Mouse (Mus musculus) hindbrain, embryonic 15.5 days (tissue): ENCODE results near the gene Tex2. TPM values are rescaled to one million over a fixed set of nuclear protein-coding genes. Genes with fewer than 3 reads are reported as not detected.

Source experiments
- ATAC-seq: fragments of 200-750 bp; cut with Nextera tagmentation; 2 replicates; pipeline ENCODE4 v1.8.0; 2017; ENCODE audit warnings: low read depth, moderate number of reproducible peaks, moderate TSS enrichment; ENCODE audit not compliant: low FRiP score
- H3K27ac ChIP-seq: fragments of 300-500 bp; sonication (generic); replicated peaks from 2 replicates; pipeline ENCODE4 v1.5.1; 2015; ENCODE audit warnings: mild to moderate bottlenecking, inconsistent platforms
- H3K27me3 ChIP-seq: fragments of 300-500 bp; sonication (generic); 2 replicates; pipeline ENCODE4 v1.6.1; 2015; ENCODE audit warnings: control low read depth, inconsistent platforms
- H3K36me3 ChIP-seq: fragments of 300-500 bp; sonication (generic); 2 replicates; pipeline ENCODE4 v1.6.1; 2015; ENCODE audit warnings: control low read depth, inconsistent platforms
- H3K4me1 ChIP-seq: fragments of 300-500 bp; sonication (generic); replicated peaks from 2 replicates; pipeline ENCODE4 v1.6.1; 2015; ENCODE audit warnings: control low read depth, inconsistent platforms
- H3K4me2 ChIP-seq: fragments of 300-500 bp; sonication (generic); 2 replicates; pipeline ENCODE4 v1.6.1; 2015; ENCODE audit warnings: moderate library complexity, mild to moderate bottlenecking, inconsistent platforms
- H3K4me3 ChIP-seq: fragments of 300-500 bp; sonication (generic); 2 replicates; pipeline ENCODE4 v1.5.1; 2015; ENCODE audit warnings: mild to moderate bottlenecking, inconsistent platforms
- H3K9ac ChIP-seq: fragments of 300-500 bp; sonication (generic); 2 replicates; pipeline ENCODE4 v1.6.1; 2015; ENCODE audit warnings: inconsistent platforms
- H3K9me3 ChIP-seq: fragments of 300-500 bp; sonication (generic); 2 replicates; pipeline ENCODE4 v1.6.1; 2016; ENCODE audit warnings: control low read depth, inconsistent platforms
- WGBS: fragments of 180-500 bp; shearing (Covaris S2); methylation state at CpG from one replicate; pipeline ENCODE4 v1.1.7; 2015; 5-methylcytosine and 5-hydroxymethylcytosine counted together
- polyA plus RNA-seq: library from polyadenylated mRNA; unstranded; fragments of >200 nt; fragmentation: Nextera tagmentation; extraction: Ambion mirVana; gene quantifications from 2 replicates; pipeline ENCODE4 v1.2.1, GENCODE M21; 2015

Gene Tex2
- polyA plus RNA-seq, 1 experiment from 2014 or later = 32.2 TPM

GRCm38 (mm10) chr11:106529113-106529512 lies 84.1 kb downstream of the Tex2 start:
- Histone ChIP-seq H3K4me3 (no peak overlapping the region), H3K4me1 (peaks cover 11% of the 10 kb centered on the region; the same call in 1 of the 2 replicates), H3K27me3 (no peaks in the 10 kb centered on the region), H3K9ac (no peak overlapping the region), H3K4me2 (no peak overlapping the region), H3K9me3 (no peaks in the 10 kb centered on the region), H3K27ac (no peak overlapping the region), H3K36me3 (peaks cover 5% of the 10 kb centered on the region; the same call in 1 of the 2 replicates)
- WGBS = 59% methylated on average over 4 of the region's 4 CpGs
- no peak for ATAC-seq

- H3K4me1 ChIP-seq = peaks cover 11% of the 10 kb centered on the region; the same call in 1 of the 2 replicates
- H3K9ac ChIP-seq = no peak overlapping the region
- no peaks in the 10 kb centered on the region for H3K27me3 ChIP-seq
- peaks cover 5% of the 10 kb centered on the region; the same call in 1 of the 2 replicates for H3K36me3 ChIP-seq
- WGBS = 48% methylated on average over 1 of the region's 1 CpGs
- no peak for ATAC-seq
- H3K27ac ChIP-seq = no peak overlapping the region
- H3K4me3 ChIP-seq = no peak overlapping the region
- no peaks in the 10 kb centered on the region for H3K9me3 ChIP-seq
- H3K4me2 ChIP-seq = no peak overlapping the region
These were observed 85.3 kb downstream of the Tex2 start for GRCm38 (mm10) chr11:106527926-106528325.

GRCm38 (mm10) chr11:106527147-106527821 lies 85.9 kb downstream of the Tex2 start:
- ATAC-seq = no peak
- no peak overlapping the region for H3K4me3 ChIP-seq
- H3K27me3 ChIP-seq = no peaks in the 10 kb centered on the region
- H3K36me3 ChIP-seq = peaks cover 5% of the 10 kb centered on the region; the same call in 1 of the 2 replicates
- no peaks in the 10 kb centered on the region for H3K9me3 ChIP-seq
- H3K9ac ChIP-seq = no peak overlapping the region
- H3K4me2 ChIP-seq = no peak overlapping the region
- 51% methylated on average over 10 of the region's 10 CpGs for WGBS
- peaks cover 11% of the 10 kb centered on the region; the same call in 1 of the 2 replicates for H3K4me1 ChIP-seq
- H3K27ac ChIP-seq = no peak overlapping the region

DNA sequence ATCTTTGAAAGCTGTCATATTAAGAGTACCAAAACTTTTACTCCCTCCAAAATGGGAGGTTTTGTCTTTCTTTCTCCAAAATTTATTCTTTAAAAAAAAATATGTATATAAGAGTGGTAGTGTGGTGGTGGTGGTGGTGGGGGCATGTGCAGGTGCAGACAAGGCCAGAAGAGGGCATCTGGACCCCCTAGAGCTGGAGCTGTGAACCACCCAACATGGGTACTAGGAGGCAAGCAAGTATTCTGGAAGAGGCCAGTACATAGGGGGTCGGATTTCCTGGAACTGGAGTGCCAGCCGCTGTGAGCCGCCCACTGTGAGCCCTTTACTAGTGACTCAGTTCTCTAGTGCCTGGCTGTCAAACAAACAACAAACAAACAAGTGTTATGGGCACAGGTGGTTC lies 90.7 kb downstream of the Tex2 start:
- WGBS = 44% methylated on average over 3 of the region's 3 CpGs
- Histone ChIP-seq H3K36me3 (no peaks in the 10 kb centered on the region), H3K4me1 (peaks cover 19% of the 10 kb centered on the region), H3K4me2 (no peak overlapping the region), H3K9me3 (no peaks in the 10 kb centered on the region), H3K27ac (no peak overlapping the region), H3K27me3 (no peaks in the 10 kb centered on the region), H3K9ac (no peak overlapping the region), H3K4me3 (no peak overlapping the region)
- ATAC-seq = no peak

DNA sequence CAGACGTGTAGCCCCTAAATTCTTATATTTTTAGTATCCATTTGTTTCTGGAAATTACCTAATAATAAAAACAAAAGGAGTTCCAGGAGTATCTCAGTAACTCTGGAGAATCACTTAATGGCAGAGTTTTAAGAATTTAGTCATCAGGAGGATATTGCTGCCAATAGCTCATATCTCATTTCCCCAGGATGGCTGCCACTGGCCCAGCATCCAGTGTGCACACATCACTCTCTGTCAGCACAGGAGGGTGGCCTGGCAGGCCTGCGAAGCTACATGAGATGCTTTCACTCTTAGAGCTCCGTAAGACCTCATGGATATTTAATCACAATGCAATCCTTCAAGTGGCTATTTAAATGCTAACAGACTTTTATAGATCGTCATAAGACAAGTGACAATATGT lies 91.6 kb downstream of the Tex2 start:
- no peak overlapping the region for H3K4me2 ChIP-seq
- ATAC-seq = no peak
- peaks cover 19% of the 10 kb centered on the region for H3K4me1 ChIP-seq
- no peaks in the 10 kb centered on the region for H3K36me3 ChIP-seq
- H3K4me3 ChIP-seq = no peak overlapping the region
- no peak overlapping the region for H3K27ac ChIP-seq
- WGBS = 31% methylated on average over 4 of the region's 4 CpGs
- no peaks in the 10 kb centered on the region for H3K9me3 ChIP-seq
- no peak overlapping the region for H3K9ac ChIP-seq
- no peaks in the 10 kb centered on the region for H3K27me3 ChIP-seq

DNA sequence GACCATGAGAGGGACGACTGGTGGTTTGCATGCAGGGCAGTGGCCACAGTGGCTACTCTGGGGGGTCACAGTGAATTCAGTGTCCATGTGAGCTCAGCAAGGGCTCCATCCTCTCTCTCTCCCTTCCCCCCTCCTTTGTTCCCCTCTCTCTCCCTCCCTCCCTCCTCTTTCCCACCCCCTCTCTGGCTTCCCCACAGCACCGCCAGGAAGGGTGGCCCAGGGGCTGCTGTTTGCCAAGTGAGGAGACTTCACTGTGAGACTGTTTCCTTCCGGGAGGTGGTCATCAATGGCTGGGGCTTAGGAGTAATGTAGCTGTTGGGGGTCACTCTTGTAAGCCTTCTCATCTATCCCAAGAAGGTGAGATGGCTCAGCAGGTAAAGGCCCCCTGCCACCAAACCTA lies 92.8 kb downstream of the Tex2 start:
- no peak for ATAC-seq
- H3K9ac ChIP-seq = no peak overlapping the region
- no peaks in the 10 kb centered on the region for H3K36me3 ChIP-seq
- no peak overlapping the region for H3K27ac ChIP-seq
- no peaks in the 10 kb centered on the region for H3K9me3 ChIP-seq
- peaks cover 21% of the 10 kb centered on the region for H3K4me1 ChIP-seq
- H3K27me3 ChIP-seq = no peaks in the 10 kb centered on the region
- no peak overlapping the region for H3K4me3 ChIP-seq
- WGBS = 23% methylated on average over 3 of the region's 3 CpGs
- H3K4me2 ChIP-seq = no peak overlapping the region

DNA sequence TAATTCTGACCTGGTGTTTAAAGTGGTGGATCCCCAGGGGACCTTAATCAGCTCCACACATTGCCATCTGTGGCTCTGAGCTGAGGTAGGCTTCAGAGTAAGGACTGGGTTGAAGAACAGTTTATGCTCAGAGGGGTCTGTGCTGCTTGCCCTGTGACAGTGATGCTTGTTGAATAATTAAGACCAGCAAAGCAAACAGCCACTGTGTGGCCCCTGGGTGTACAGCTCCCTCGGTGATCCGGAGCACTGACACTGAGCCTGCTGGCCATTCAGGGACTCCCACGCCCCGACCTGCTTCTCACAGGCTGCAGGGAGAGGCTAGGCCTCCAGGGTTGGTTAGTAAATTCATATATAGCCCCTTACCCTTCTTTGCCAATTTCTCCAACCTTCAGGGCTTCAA lies 93.7 kb downstream of the Tex2 start:
- Histone ChIP-seq H3K9me3 (no peaks in the 10 kb centered on the region), H3K27ac (no peak overlapping the region), H3K36me3 (no peaks in the 10 kb centered on the region), H3K27me3 (no peaks in the 10 kb centered on the region), H3K4me2 (no peak overlapping the region), H3K4me1 (peaks cover 26% of the 10 kb centered on the region), H3K9ac (no peak overlapping the region), H3K4me3 (no peak overlapping the region)
- WGBS = 46% methylated on average over 4 of the region's 4 CpGs
- ATAC-seq = no peak

DNA sequence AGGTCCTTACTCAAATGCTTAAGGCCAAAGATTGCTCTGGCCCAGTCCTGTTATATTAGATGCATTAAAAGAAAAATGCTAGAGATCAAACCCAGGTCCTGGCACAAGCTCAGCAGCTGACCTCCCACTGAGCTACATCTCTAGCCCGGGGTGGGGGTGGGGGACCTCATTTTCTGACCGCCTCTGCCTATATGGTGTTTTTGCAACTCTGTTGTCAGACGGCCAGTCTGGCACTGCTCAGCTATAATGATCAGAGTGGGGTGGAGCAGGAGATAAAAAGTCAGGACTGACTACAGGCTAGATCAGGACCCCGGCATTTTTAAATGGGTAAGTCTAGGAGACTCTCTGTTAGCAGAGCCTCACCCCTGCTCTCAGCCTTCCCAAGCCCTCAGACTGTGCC lies 94.8 kb downstream of the Tex2 start:
- H3K27ac ChIP-seq = no peak overlapping the region
- no peak overlapping the region for H3K4me2 ChIP-seq
- 49% methylated on average over 4 of the region's 4 CpGs for WGBS
- no peaks in the 10 kb centered on the region for H3K9me3 ChIP-seq
- peaks cover 26% of the 10 kb centered on the region for H3K4me1 ChIP-seq
- no peak for ATAC-seq
- H3K36me3 ChIP-seq = no peaks in the 10 kb centered on the region
- no peak overlapping the region for H3K9ac ChIP-seq
- H3K4me3 ChIP-seq = no peak overlapping the region
- H3K27me3 ChIP-seq = no peaks in the 10 kb centered on the region

DNA sequence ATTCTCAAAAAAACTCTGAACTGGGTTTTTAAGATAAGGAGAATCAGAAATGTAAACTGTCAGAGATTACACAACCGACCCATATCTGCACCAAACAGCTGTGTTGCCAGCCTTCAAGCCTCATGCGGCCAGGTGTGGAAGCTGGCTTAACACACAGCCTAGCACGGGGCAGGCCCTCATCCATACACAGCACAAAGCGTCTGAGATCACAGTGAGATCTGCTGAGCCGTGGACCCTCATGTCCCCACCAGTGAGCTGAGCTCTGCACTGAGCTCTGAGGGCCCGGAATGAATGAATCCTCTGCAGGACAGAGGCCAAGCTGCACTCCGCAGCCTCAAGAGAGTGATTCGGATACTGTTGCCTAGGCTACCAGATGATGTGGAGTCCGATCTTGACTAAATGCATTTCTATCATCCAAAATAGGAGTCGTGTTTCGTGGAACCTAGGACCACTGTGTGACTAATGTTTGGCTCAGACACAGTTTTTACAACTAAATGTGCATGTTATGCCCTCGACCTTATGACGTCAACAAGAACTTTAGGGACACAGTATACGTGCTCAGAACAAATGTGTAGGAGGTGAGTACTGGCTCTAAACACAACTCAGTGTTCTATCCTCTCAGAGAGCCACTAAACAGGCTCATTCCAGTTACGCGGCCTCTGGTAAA lies 98.0 kb downstream of the Tex2 start:
- WGBS = 45% methylated on average over 16 of the region's 16 CpGs
- Histone ChIP-seq H3K9ac (no peak overlapping the region), H3K4me1 (peaks cover 13% of the 10 kb centered on the region), H3K4me2 (no peak overlapping the region), H3K4me3 (no peak overlapping the region), H3K36me3 (peaks cover 16% of the 10 kb centered on the region), H3K9me3 (no peaks in the 10 kb centered on the region), H3K27me3 (no peaks in the 10 kb centered on the region), H3K27ac (no peak overlapping the region)
- ATAC-seq = peak; percentile 42; the same call in 1 of the 2 replicates

DNA sequence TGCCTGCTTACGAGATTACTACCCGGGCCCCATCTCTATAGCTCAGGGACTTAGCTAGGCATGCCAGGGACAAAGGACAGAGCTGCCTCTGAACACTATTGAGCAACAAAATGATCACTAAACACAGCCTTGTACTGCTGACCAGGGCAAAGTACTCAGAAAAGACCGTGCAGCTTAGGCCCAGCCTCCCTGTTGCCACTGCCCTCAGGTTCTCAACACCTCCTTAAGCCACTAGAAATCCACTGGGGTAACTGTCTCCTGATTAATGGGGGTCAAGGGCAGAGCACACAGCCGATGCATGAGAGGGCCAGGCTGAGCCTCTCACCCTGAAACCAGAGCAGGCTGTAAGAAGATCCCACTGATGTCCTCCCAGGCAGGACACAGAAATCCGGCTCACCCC lies 98.8 kb downstream of the Tex2 start:
- WGBS = 71% methylated on average over 5 of the region's 5 CpGs
- H3K9me3 ChIP-seq = no peaks in the 10 kb centered on the region
- no peak overlapping the region for H3K4me2 ChIP-seq

DNA sequence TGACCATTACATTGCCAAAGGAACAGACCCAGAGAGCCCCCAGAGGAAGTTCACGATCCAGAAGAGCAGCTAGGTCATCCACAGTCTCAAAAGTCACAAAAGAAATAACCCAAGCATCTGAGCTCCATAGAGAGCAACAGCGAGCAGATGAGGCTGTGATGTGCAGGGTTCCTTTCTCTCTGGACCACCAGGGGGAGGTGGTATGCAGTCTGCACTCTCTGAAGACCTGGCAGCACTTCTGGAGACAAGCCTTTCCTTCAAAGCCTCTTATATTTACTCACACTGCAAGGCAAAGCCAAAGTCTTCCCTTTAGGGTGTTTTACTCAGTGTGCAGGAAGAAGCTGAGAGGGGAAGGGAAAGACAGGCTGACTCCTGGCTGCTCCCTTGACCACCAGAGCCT lies 100.1 kb downstream of the Tex2 start:
- H3K9ac ChIP-seq = no peak overlapping the region
- H3K27ac ChIP-seq = no peak overlapping the region
- peaks cover 30% of the 10 kb centered on the region for H3K36me3 ChIP-seq
- 43% methylated on average over 2 of the region's 2 CpGs for WGBS
- no peak overlapping the region for H3K4me2 ChIP-seq
- H3K4me3 ChIP-seq = no peak overlapping the region
- ATAC-seq = no peak
- H3K27me3 ChIP-seq = no peaks in the 10 kb centered on the region
- H3K4me1 ChIP-seq = peaks cover 7% of the 10 kb centered on the region
- no peaks in the 10 kb centered on the region for H3K9me3 ChIP-seq

More for the DNA sequence above, 98.8 kb downstream of the Tex2 start:
- no peak overlapping the region for H3K9ac ChIP-seq
- H3K4me3 ChIP-seq = no peak overlapping the region
- H3K27ac ChIP-seq = no peak overlapping the region
- ATAC-seq = no peak
- no peaks in the 10 kb centered on the region for H3K27me3 ChIP-seq
- H3K4me1 ChIP-seq = peaks cover 7% of the 10 kb centered on the region
- H3K36me3 ChIP-seq = peaks cover 21% of the 10 kb centered on the region

DNA sequence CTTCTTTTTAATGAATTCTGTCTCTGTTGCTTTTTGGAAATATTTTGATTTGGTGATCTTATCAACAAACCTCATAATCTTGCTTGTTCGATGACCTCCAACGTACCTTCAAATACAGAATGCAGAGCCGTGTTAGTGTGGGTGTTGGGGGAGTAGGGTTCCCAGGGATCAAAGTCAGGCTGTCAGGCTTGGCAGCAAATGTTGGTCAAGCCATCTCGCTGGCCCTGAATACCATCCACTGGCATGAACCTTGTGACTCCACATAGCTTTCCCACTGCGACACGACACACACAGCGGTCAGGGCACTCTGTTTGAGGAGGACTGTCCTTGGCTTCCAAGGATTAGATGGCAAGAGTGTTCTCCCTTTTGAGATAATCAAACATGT lies 101.2 kb downstream of the Tex2 start:
- peaks cover 30% of the 10 kb centered on the region for H3K36me3 ChIP-seq
- 94% methylated on average over 7 of the region's 7 CpGs for WGBS
- ATAC-seq = no peak

More for the DNA sequence above, 101.2 kb downstream of the Tex2 start:
- Histone ChIP-seq H3K4me3 (no peak overlapping the region), H3K27ac (no peak overlapping the region), H3K4me2 (no peak overlapping the region), H3K9me3 (no peaks in the 10 kb centered on the region), H3K27me3 (no peaks in the 10 kb centered on the region), H3K4me1 (peaks cover 7% of the 10 kb centered on the region), H3K9ac (no peak overlapping the region)
